Comparison of ENCODE assay signal across 13 mouse cellular contexts in the genomic region with DNA sequence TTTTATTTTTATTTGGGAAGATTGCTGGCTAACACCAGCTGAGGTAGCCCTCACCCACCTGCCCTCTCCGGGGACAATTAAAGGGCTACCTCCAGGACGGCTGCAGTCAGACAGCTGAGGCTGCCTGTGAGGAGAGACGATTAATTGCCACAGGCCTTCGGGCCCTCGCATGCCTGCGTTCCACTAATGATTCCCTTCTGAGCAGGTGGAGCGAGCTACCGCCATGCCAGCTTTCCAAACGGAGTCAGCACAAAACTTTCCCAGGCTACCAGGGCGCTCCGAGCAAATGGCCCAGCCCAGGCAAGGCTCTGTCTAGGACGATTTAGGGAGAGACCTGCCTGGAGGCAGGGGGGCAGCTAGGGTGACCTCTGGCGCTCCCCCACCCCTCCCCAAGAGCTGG. TPM values are rescaled to one million over a fixed set of nuclear protein-coding genes. Genes with fewer than 3 reads are reported as not detected.
DNase-seq lines count a peak whose midpoint lies in the region; ATAC-seq and TF ChIP-seq lines count a peak whose summit lies in the region.
"Had no signal": no experiment of that assay in that cellular context is flagged by ENCODE, and none has a peak within 500 bp of the region (broad histone marks: within the 10 kb centered on the region; RNA-seq: fewer than 3 reads in every experiment).

No protein-coding gene starts in this region.

- ATAC-seq in embryonic facial prominence, embryonic 11.5 days (replicated peaks; ENCODE audit: insufficient number of reproducible peaks, low FRiP score, low TSS enrichment, low read depth) = 0 out of 2 replicates have a peak, but pooled peaks have one; percentile 44
- ATAC-seq in hindbrain, embryonic 13.5 days (ENCODE audit: low FRiP score) = peak; percentile 59; the same call in 1 of the 2 replicates
- peak; percentile 81 for ATAC-seq in midbrain, embryonic 13.5 days
- ATAC-seq in liver, postnatal 0 days = no peak

- H3K4me2 ChIP-seq in embryonic facial prominence, embryonic 11.5 days (ENCODE audit: low read depth, low read length) = no peak overlapping the region
- peak overlapping the region; percentile 42 for H3K4me2 ChIP-seq in hindbrain, embryonic 13.5 days
- H3K4me2 ChIP-seq in midbrain, embryonic 13.5 days (replicated peaks) = peak overlapping the region; percentile 27
- no peak overlapping the region for H3K4me2 ChIP-seq in liver, postnatal 0 days (ENCODE audit: low read depth, low read length)

- H3K4me3 ChIP-seq in embryonic facial prominence, embryonic 11.5 days (ENCODE audit: low read depth, low read length) = no peak overlapping the region
- no peak overlapping the region for H3K4me3 ChIP-seq in hindbrain, embryonic 13.5 days
- no peak overlapping the region for H3K4me3 ChIP-seq in midbrain, embryonic 13.5 days (replicated peaks)
- no peak overlapping the region for H3K4me3 ChIP-seq in liver, postnatal 0 days (ENCODE audit: low read depth, low read length)
- H3K4me3 ChIP-seq: erythroblast, embryonic 14.5 days had no signal

- no peak for TF ChIP-seq CTCF in brain, embryonic 14.5 days (IDR thresholded peaks at IDR 0.05; ENCODE audit: borderline replicate concordance, extremely low read depth, insufficient read depth, insufficient read length)
- no peak for TF ChIP-seq CTCF in liver, postnatal 0 days (IDR thresholded peaks at IDR 0.05; ENCODE audit: low read depth)

- no peaks in the 10 kb centered on the region for H3K4me1 ChIP-seq in embryonic facial prominence, embryonic 11.5 days (ENCODE audit: control insufficient read depth, insufficient read depth, low read length)
- H3K4me1 ChIP-seq in hindbrain, embryonic 13.5 days (replicated peaks) = peaks cover 28% of the 10 kb centered on the region
- H3K4me1 ChIP-seq in midbrain, embryonic 13.5 days (replicated peaks) = peaks cover 22% of the 10 kb centered on the region
- H3K4me1 ChIP-seq in liver, postnatal 0 days (ENCODE audit: insufficient read depth) = no peaks in the 10 kb centered on the region

- WGBS in embryonic facial prominence, embryonic 11.5 days = 51% methylated on average over 13 of the region's 13 CpGs
- WGBS in hindbrain, embryonic 13.5 days = 32% methylated on average over 13 of the region's 13 CpGs
- WGBS in midbrain, embryonic 13.5 days = 40% methylated on average over 13 of the region's 13 CpGs
- 75% methylated on average over 13 of the region's 13 CpGs for WGBS in liver, postnatal 0 days (ENCODE audit: insufficient replicate concordance)

- no peaks in the 10 kb centered on the region for H3K27me3 ChIP-seq in embryonic facial prominence, embryonic 11.5 days (ENCODE audit: control insufficient read depth, insufficient read depth, low read length)
- peaks cover 16% of the 10 kb centered on the region; the same call in 1 of the 2 replicates for H3K27me3 ChIP-seq in hindbrain, embryonic 13.5 days
- H3K27me3 ChIP-seq in midbrain, embryonic 13.5 days = peaks cover 9% of the 10 kb centered on the region
- H3K27me3 ChIP-seq in liver, postnatal 0 days (ENCODE audit: insufficient read depth, low read length) = no peaks in the 10 kb centered on the region

- H3K9ac ChIP-seq in embryonic facial prominence, embryonic 11.5 days (replicated peaks; ENCODE audit: low read length) = no peak overlapping the region
- peak overlapping the region; percentile 8; the same call in 1 of the 2 replicates for H3K9ac ChIP-seq in hindbrain, embryonic 13.5 days
- no peak overlapping the region for H3K9ac ChIP-seq in midbrain, embryonic 13.5 days (replicated peaks)
- no peak overlapping the region for H3K9ac ChIP-seq in liver, postnatal 0 days (replicated peaks)

- no peak overlapping the region for H3K27ac ChIP-seq in embryonic facial prominence, embryonic 11.5 days (replicated peaks; ENCODE audit: low read depth, low read length)
- 0 out of 2 replicates have a peak overlapping the region, but pooled peaks have one; percentile 55 for H3K27ac ChIP-seq in hindbrain, embryonic 13.5 days
- H3K27ac ChIP-seq in midbrain, embryonic 13.5 days = peak overlapping the region; percentile 74
- H3K27ac ChIP-seq in liver, postnatal 0 days (ENCODE audit: low read depth) = no peak overlapping the region

- H3K36me3 ChIP-seq in embryonic facial prominence, embryonic 11.5 days (replicated peaks; ENCODE audit: control insufficient read depth, insufficient read depth, low read depth, low read length) = no peaks in the 10 kb centered on the region
- H3K36me3 ChIP-seq in hindbrain, embryonic 13.5 days = no peaks in the 10 kb centered on the region
- no peaks in the 10 kb centered on the region for H3K36me3 ChIP-seq in midbrain, embryonic 13.5 days
- H3K36me3 ChIP-seq in liver, postnatal 0 days (replicated peaks; ENCODE audit: insufficient read depth, low read length) = no peaks in the 10 kb centered on the region

- no peaks in the 10 kb centered on the region for H3K9me3 ChIP-seq in embryonic facial prominence, embryonic 11.5 days (replicated peaks; ENCODE audit: control insufficient read depth, low read length)
- H3K9me3 ChIP-seq in hindbrain, embryonic 13.5 days = no peaks in the 10 kb centered on the region
- no peaks in the 10 kb centered on the region for H3K9me3 ChIP-seq in midbrain, embryonic 13.5 days
- H3K9me3 ChIP-seq in liver, postnatal 0 days (ENCODE audit: low read length) = no peaks in the 10 kb centered on the region

- DNase-seq in brain, embryonic 14.5 days (ENCODE audit: low read depth) = peak; percentile 75
- DNase-seq in embryonic facial prominence, embryonic 11.5 days (ENCODE audit: low spot score) = peak; percentile 31
- DNase-seq in ovary, postnatal 36 days (ENCODE audit: low spot score) = no peak
- no peak for DNase-seq in liver, postnatal 0 days
- no peak for DNase-seq in cerebellum, adult 11 months
- DNase-seq: cerebellum, adult 9-10 months; heart, postnatal 14 days; kidney, postnatal 14 days; lung, adult 18-20 months; thymus, postnatal 36 days had no signal

- no peak for TF ChIP-seq POLR2A in brain, embryonic 14.5 days (IDR thresholded peaks at IDR 0.05; ENCODE audit: borderline replicate concordance, extremely low read depth, insufficient read depth, insufficient read length, poor library complexity, severe bottlenecking)

- TF ChIP-seq EP300 in liver, postnatal 0 days (IDR thresholded peaks at IDR 0.05; ENCODE audit: low read depth) = no peak

RNA-seq across cellular contexts. Expression of a gene that starts 28.2 kb away (rescaled TPM):
- polyA plus RNA-seq in brain, embryonic 14.5 days (2012; rRNA removed) = 72.0 and 78.0 TPM in 2 replicates
- 64.4 and 64.9 TPM in 2 replicates for polyA plus RNA-seq in embryonic facial prominence, embryonic 11.5 days (2014; fragmentation: Nextera tagmentation; extraction: Ambion mirVana)
- polyA plus RNA-seq in hindbrain, embryonic 13.5 days (2015; fragmentation: Nextera tagmentation; extraction: Ambion mirVana) = 118 and 125 TPM in 2 replicates
- polyA plus RNA-seq in midbrain, embryonic 13.5 days (2015; fragmentation: Nextera tagmentation; extraction: Ambion mirVana) = 128 and 133 TPM in 2 replicates
- 7.7 and 8.1 TPM in 2 replicates for polyA plus RNA-seq in liver, postnatal 0 days (2015; fragmentation: Nextera tagmentation; extraction: Ambion mirVana)
- polyA plus RNA-seq: erythroblast, embryonic 14.5 days had no signal

Comparison
In these comparisons a context has a peak if more than half of its experiments do, and no peak if none do; other contexts are left out.
1. DNase-seq: peak in brain, embryonic 14.5 days (single experiment) and embryonic facial prominence, embryonic 11.5 days (single experiment); none in ovary, postnatal 36 days (single experiment), liver, postnatal 0 days (single experiment) and cerebellum, adult 11 months (single experiment).
2. H3K27ac ChIP-seq: peak in hindbrain, embryonic 13.5 days (single experiment) and midbrain, embryonic 13.5 days (single experiment); none in embryonic facial prominence, embryonic 11.5 days (single experiment) and liver, postnatal 0 days (single experiment).
3. H3K4me2 ChIP-seq: peak in hindbrain, embryonic 13.5 days (single experiment) and midbrain, embryonic 13.5 days (single experiment); none in embryonic facial prominence, embryonic 11.5 days (single experiment) and liver, postnatal 0 days (single experiment).